Mouse (Mus musculus) limb, embryonic 11.5 days (tissue): Measurements from ENCODE around the gene Bscl2. TPM values are rescaled to one million over a fixed set of nuclear protein-coding genes. Genes with fewer than 3 reads are reported as not detected.

Experiments
- ATAC-seq: fragments of 200-750 bp; cut with Nextera tagmentation; 2 replicates; pipeline ENCODE4 v1.8.0; 2017; ENCODE audit warnings: low read depth; ENCODE audit not compliant: insufficient number of reproducible peaks, low FRiP score, low TSS enrichment
- DNase-seq: peaks from one replicate; pipeline ENCODE4 v3.0.0-alpha.2; 2015; ENCODE audit warnings: low spot score
- H3K27ac ChIP-seq: fragments of 300-500 bp; sonication (generic); replicated peaks from 2 replicates; pipeline ENCODE4 v1.5.1; 2014; ENCODE audit warnings: low read depth, mild to moderate bottlenecking, low read length
- H3K27me3 ChIP-seq: fragments of 300-500 bp; sonication (generic); 2 replicates; pipeline ENCODE4 v1.6.1; 2014; ENCODE audit warnings: mild to moderate bottlenecking, low read length, mixed read lengths; ENCODE audit not compliant: control insufficient read depth, insufficient read depth
- H3K36me3 ChIP-seq: fragments of 300-500 bp; sonication (generic); 2 replicates; pipeline ENCODE4 v1.6.1; 2014; ENCODE audit warnings: mild to moderate bottlenecking, low read length, moderate library complexity, mixed read lengths; ENCODE audit not compliant: control insufficient read depth, insufficient read depth
- H3K4me1 ChIP-seq: fragments of 300-500 bp; sonication (generic); 2 replicates; pipeline ENCODE4 v1.6.1; 2014; ENCODE audit warnings: low read length, mixed read lengths; ENCODE audit not compliant: control insufficient read depth, insufficient read depth
- H3K4me2 ChIP-seq: fragments of 300-500 bp; sonication (generic); 2 replicates; pipeline ENCODE4 v1.6.1; 2014; ENCODE audit warnings: low read depth, mild to moderate bottlenecking, moderate library complexity; ENCODE audit not compliant: severe bottlenecking
- H3K4me3 ChIP-seq: fragments of 300-500 bp; sonication (generic); 2 replicates; pipeline ENCODE4 v1.5.1; 2014; ENCODE audit warnings: low read depth, low read length
- H3K9ac ChIP-seq: fragments of 300-500 bp; sonication (generic); 2 replicates; pipeline ENCODE4 v1.6.1; 2014; ENCODE audit warnings: mild to moderate bottlenecking, low read length
- H3K9me3 ChIP-seq: fragments of 300-500 bp; sonication (generic); 2 replicates; pipeline ENCODE4 v1.6.1; 2016; ENCODE audit warnings: low read length; ENCODE audit not compliant: control insufficient read depth
- WGBS: fragments of 180-500 bp; shearing (Covaris S2); extraction: QIAGEN DNeasy Blood & Tissue Kit; methylation state at CpG from one replicate; pipeline ENCODE4 v1.1.7; 2014; 5-methylcytosine and 5-hydroxymethylcytosine counted together
- polyA plus RNA-seq: library from polyadenylated mRNA; unstranded; fragments of >200 nt; fragmentation: Nextera tagmentation; extraction: Ambion mirVana; gene quantifications from 2 replicates; pipeline ENCODE4 v1.2.1, GENCODE M21; 2014

Gene Bscl2
- polyA plus RNA-seq, 1 experiment from 2014 or later = 34.1 TPM

- peak overlapping the region; percentile 55 for H3K4me2 ChIP-seq
- DNase-seq = no peak
- H3K9ac ChIP-seq = peak overlapping the region; percentile 78
- no peak overlapping the region for H3K27ac ChIP-seq
- H3K4me3 ChIP-seq = peak overlapping the region; percentile 74
- H3K4me1 ChIP-seq = peaks cover 5% of the 10 kb centered on the region; the same call in 1 of the 2 replicates
- no peaks in the 10 kb centered on the region for H3K27me3 ChIP-seq
- 58% methylated on average over 9 of the region's 9 CpGs for WGBS
- ATAC-seq = peak; percentile 1; the same call in 1 of the 2 replicates
- H3K36me3 ChIP-seq = peaks cover 8% of the 10 kb centered on the region
- no peaks in the 10 kb centered on the region for H3K9me3 ChIP-seq
These were observed 33.6 kb downstream of the Bscl2 start for GRCm38 (mm10) chr19:8870838-8871237.

GRCm38 (mm10) chr19:8871267-8872186 lies 34.3 kb downstream of the Bscl2 start, which contains the start of gene Ubxn1:
Ubxn1 (plus strand) TSS chr19:8871496.
- H3K4me2 ChIP-seq = peak within 1 kb of the TSS; percentile 55
- peak; percentile 95 for DNase-seq
- no peaks in the 10 kb centered on the region for H3K27me3 ChIP-seq
- peaks cover 8% of the 10 kb centered on the region for H3K36me3 ChIP-seq
- under 1% methylated on average over 59 of the region's 59 CpGs for WGBS
- H3K4me3 ChIP-seq = peak within 1 kb of the TSS; percentile 74
- ATAC-seq = peak; percentile 95
- H3K27ac ChIP-seq = no peak within 1 kb of the TSS; the same call in 1 of the 2 replicates
- H3K4me1 ChIP-seq = peaks cover 5% of the 10 kb centered on the region; the same call in 1 of the 2 replicates
- no peaks in the 10 kb centered on the region for H3K9me3 ChIP-seq
- peak within 1 kb of the TSS; percentile 78 for H3K9ac ChIP-seq

- ATAC-seq = no peak
- Histone ChIP-seq H3K4me1 (peaks cover 5% of the 10 kb centered on the region; the same call in 1 of the 2 replicates), H3K4me3 (peak overlapping the region; percentile 74), H3K27ac (no peak overlapping the region), H3K4me2 (peak overlapping the region; percentile 55), H3K27me3 (no peaks in the 10 kb centered on the region), H3K9ac (peak overlapping the region; percentile 78), H3K36me3 (peaks cover 8% of the 10 kb centered on the region), H3K9me3 (no peaks in the 10 kb centered on the region)
- DNase-seq = no peak
- WGBS = 78% methylated on average over 10 of the region's 10 CpGs
These were observed 35.1 kb downstream of the Bscl2 start for GRCm38 (mm10) chr19:8872266-8872840.

GRCm38 (mm10) chr19:8875031-8875430 lies 37.8 kb downstream of the Bscl2 start:
- no peak for DNase-seq
- 93% methylated on average over 7 of the region's 7 CpGs for whole genome bisulfite sequencing
- H3K4me2 ChIP-seq = no peak overlapping the region
- ATAC-seq = no peak
- H3K9ac ChIP-seq = no peak overlapping the region
- H3K4me1 ChIP-seq = peaks cover 5% of the 10 kb centered on the region; the same call in 1 of the 2 replicates
- H3K27me3 ChIP-seq = no peaks in the 10 kb centered on the region
- H3K9me3 ChIP-seq = no peaks in the 10 kb centered on the region
- H3K36me3 ChIP-seq = peaks cover 8% of the 10 kb centered on the region
- no peak overlapping the region for H3K27ac ChIP-seq
- no peak overlapping the region for H3K4me3 ChIP-seq

GRCm38 (mm10) chr19:8880311-8881033 lies 43.2 kb downstream of the Bscl2 start, which contains the start of gene Uqcc3:
Uqcc3 (minus strand) TSS chr19:8880923.
- ATAC-seq = peak; percentile 94
- DNase-seq = peak; percentile 86
- Histone ChIP-seq H3K36me3 (no peaks in the 10 kb centered on the region; the same call in 1 of the 2 replicates), H3K27me3 (no peaks in the 10 kb centered on the region), H3K9me3 (no peaks in the 10 kb centered on the region), H3K27ac (no peak within 1 kb of the TSS; the same call in 1 of the 2 replicates), H3K4me3 (peak within 1 kb of the TSS; percentile 51), H3K4me1 (no peaks in the 10 kb centered on the region), H3K4me2 (peak within 1 kb of the TSS; percentile 59), H3K9ac (peak within 1 kb of the TSS; percentile 65)
- under 1% methylated on average over 42 of the region's 42 CpGs for WGBS

GRCm38 (mm10) chr19:8881034-8881392 lies 43.7 kb downstream of the Bscl2 start:
- Histone ChIP-seq H3K36me3 (no peaks in the 10 kb centered on the region; the same call in 1 of the 2 replicates), H3K4me1 (no peaks in the 10 kb centered on the region), H3K27ac (no peak overlapping the region), H3K27me3 (no peaks in the 10 kb centered on the region), H3K4me3 (peak overlapping the region; percentile 51), H3K9ac (peak overlapping the region; percentile 65), H3K9me3 (no peaks in the 10 kb centered on the region), H3K4me2 (peak overlapping the region; percentile 59)
- DNase-seq = no peak
- no peak for ATAC-seq
- 20% methylated on average over 3 of the region's 3 CpGs for WGBS

- H3K9ac ChIP-seq = no peak within 1 kb of the TSS
- ATAC-seq (no peak), DNase-seq (no peak)
- WGBS = 77% methylated on average over 3 of the region's 3 CpGs
- no peak within 1 kb of the TSS for H3K27ac ChIP-seq
- H3K9me3 ChIP-seq = no peaks in the 10 kb centered on the region
- no peaks in the 10 kb centered on the region for H3K36me3 ChIP-seq
- H3K4me2 ChIP-seq = no peak within 1 kb of the TSS
- peaks cover 6% of the 10 kb centered on the region; the same call in 1 of the 2 replicates for H3K4me1 ChIP-seq
- no peak within 1 kb of the TSS for H3K4me3 ChIP-seq
- no peaks in the 10 kb centered on the region for H3K27me3 ChIP-seq
These were observed 46.3 kb downstream of the Bscl2 start, which contains the start of the genes Lbhd1 and Gm49403 for GRCm38 (mm10) chr19:8883616-8884015. Lbhd1 (plus strand) TSS chr19:8883732. Gm49403 (plus strand) TSS chr19:8883930.
